Comparison of ENCODE assay signal across 8 mouse cellular contexts in the genomic region with DNA sequence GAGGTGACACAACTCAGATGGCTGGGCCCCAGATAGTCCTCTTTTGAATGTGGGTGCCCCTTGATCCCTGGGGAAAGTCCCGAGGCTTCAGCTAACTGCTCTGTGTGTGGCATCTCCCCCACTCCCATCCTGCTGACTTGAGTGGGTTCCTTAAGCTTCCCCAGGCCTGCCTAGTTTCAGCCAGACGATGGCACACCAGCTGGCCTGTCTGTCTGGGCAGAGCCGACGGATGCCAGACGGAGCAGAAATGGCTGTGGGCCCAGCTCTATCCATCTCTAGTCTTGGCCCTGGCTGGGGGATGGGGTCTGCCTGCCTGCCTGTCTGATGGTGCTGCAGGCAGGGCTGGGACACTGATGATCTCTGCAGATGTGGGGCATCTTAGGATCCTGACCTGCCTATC. TPM values are rescaled to one million over a fixed set of nuclear protein-coding genes. Genes with fewer than 3 reads are reported as not detected.
DNase-seq lines count a peak whose midpoint lies in the region; ATAC-seq and TF ChIP-seq lines count a peak whose summit lies in the region.
"Had no signal": no experiment of that assay in that cellular context is flagged by ENCODE, and none has a peak within 500 bp of the region (broad histone marks: within the 10 kb centered on the region; RNA-seq: fewer than 3 reads in every experiment).

No protein-coding gene starts in this region.

- TF ChIP-seq CTCF in liver, postnatal 0 days (IDR thresholded peaks at IDR 0.05; ENCODE audit: low read depth), result no peak

- H3K27me3 ChIP-seq in hindbrain, embryonic 15.5 days, result no peaks in the 10 kb centered on the region
- no peaks in the 10 kb centered on the region for H3K27me3 ChIP-seq in midbrain, embryonic 16.5 days (ENCODE audit: control insufficient read depth, insufficient read depth, low read depth, low read length)
- no peaks in the 10 kb centered on the region for H3K27me3 ChIP-seq in liver, postnatal 0 days (ENCODE audit: insufficient read depth, low read length)

- H3K27ac ChIP-seq in hindbrain, embryonic 15.5 days (replicated peaks), result peak overlapping the region; percentile 79
- H3K27ac ChIP-seq in midbrain, embryonic 16.5 days (ENCODE audit: low read length), result peak overlapping the region; percentile 51; the same call in 1 of the 2 replicates
- H3K27ac ChIP-seq in liver, postnatal 0 days (ENCODE audit: low read depth), result no peak overlapping the region

- H3K4me3 ChIP-seq in hindbrain, embryonic 15.5 days, result no peak overlapping the region
- H3K4me3 ChIP-seq in midbrain, embryonic 16.5 days (ENCODE audit: low read depth, low read length), result no peak overlapping the region
- H3K4me3 ChIP-seq in liver, postnatal 0 days (ENCODE audit: low read depth, low read length), result no peak overlapping the region

- peaks cover 34% of the 10 kb centered on the region for H3K36me3 ChIP-seq in hindbrain, embryonic 15.5 days
- peaks cover 29% of the 10 kb centered on the region for H3K36me3 ChIP-seq in midbrain, embryonic 16.5 days (ENCODE audit: control insufficient read depth, insufficient read depth, low read length)
- peaks cover 57% of the 10 kb centered on the region for H3K36me3 ChIP-seq in liver, postnatal 0 days (replicated peaks; ENCODE audit: insufficient read depth, low read length)

- DNase-seq in brain, adult 2 months (ENCODE audit: low read depth, low spot score), result peak; percentile 93
- DNase-seq in cerebellum, adult 8-10 months, result peak; percentile 74
- no peak for DNase-seq in kidney, adult 9 months
- DNase-seq in liver, postnatal 0 days, result no peak
- DNase-seq in gastrocnemius, postnatal 4 days (ENCODE audit: low spot score in 2 of 2), result no peak
- DNase-seq: kidney, adult 18-20 months had no signal

- no peak for TF ChIP-seq EP300 in liver, postnatal 0 days (IDR thresholded peaks at IDR 0.05; ENCODE audit: low read depth)

- WGBS in hindbrain, embryonic 15.5 days, result 57% methylated on average over 5 of the region's 5 CpGs
- WGBS in midbrain, embryonic 16.5 days, result 52% methylated on average over 5 of the region's 5 CpGs
- 86% methylated on average over 5 of the region's 5 CpGs for WGBS in liver, postnatal 0 days (ENCODE audit: insufficient replicate concordance)

- H3K9ac ChIP-seq in hindbrain, embryonic 15.5 days, result no peak overlapping the region
- H3K9ac ChIP-seq in midbrain, embryonic 16.5 days (ENCODE audit: low read depth, low read length), result no peak overlapping the region
- no peak overlapping the region for H3K9ac ChIP-seq in liver, postnatal 0 days (replicated peaks)

- peaks cover 35% of the 10 kb centered on the region for H3K4me1 ChIP-seq in hindbrain, embryonic 15.5 days (replicated peaks)
- peaks cover 9% of the 10 kb centered on the region; the same call in 1 of the 2 replicates for H3K4me1 ChIP-seq in midbrain, embryonic 16.5 days (ENCODE audit: control insufficient read depth, insufficient read depth, low read length)
- H3K4me1 ChIP-seq in liver, postnatal 0 days (ENCODE audit: insufficient read depth), result no peaks in the 10 kb centered on the region

- ATAC-seq in hindbrain, embryonic 15.5 days (ENCODE audit: low FRiP score, low read depth), result peak; percentile 13; the same call in 1 of the 2 replicates
- ATAC-seq in midbrain, embryonic 16.5 days, result no peak
- ATAC-seq in liver, postnatal 0 days, result no peak

- H3K4me2 ChIP-seq in hindbrain, embryonic 15.5 days, result no peak overlapping the region
- H3K4me2 ChIP-seq in midbrain, embryonic 16.5 days (ENCODE audit: low read length), result no peak overlapping the region
- H3K4me2 ChIP-seq in liver, postnatal 0 days (ENCODE audit: low read depth, low read length), result no peak overlapping the region

- no peaks in the 10 kb centered on the region for H3K9me3 ChIP-seq in hindbrain, embryonic 15.5 days
- no peaks in the 10 kb centered on the region for H3K9me3 ChIP-seq in midbrain, embryonic 16.5 days (replicated peaks; ENCODE audit: control insufficient read depth, low read length, poor library complexity, severe bottlenecking)
- no peaks in the 10 kb centered on the region for H3K9me3 ChIP-seq in liver, postnatal 0 days (ENCODE audit: low read length)

RNA-seq across cellular contexts. Expression of gene Tmem222, which starts 22.1 kb away (rescaled TPM):
- polyA plus RNA-seq in hindbrain, embryonic 15.5 days (2015; fragmentation: Nextera tagmentation; extraction: Ambion mirVana), result 109 and 121 TPM in 2 replicates
- polyA plus RNA-seq in midbrain, embryonic 16.5 days (2015; fragmentation: Nextera tagmentation; extraction: Ambion mirVana), result 111 and 121 TPM in 2 replicates
- polyA plus RNA-seq in liver, postnatal 0 days (2015; fragmentation: Nextera tagmentation; extraction: Ambion mirVana), result 29.6 and 30.8 TPM in 2 replicates
- total RNA-seq in gastrocnemius, postnatal 4 days (2021), result 10 to 100 TPM; 28.7 to 29.1 TPM

RNA-seq across cellular contexts. Expression of gene Sytl1, which starts 36.8 kb away (rescaled TPM):
- polyA plus RNA-seq in hindbrain, embryonic 15.5 days (2015; fragmentation: Nextera tagmentation; extraction: Ambion mirVana), result 0.32 and 0.35 TPM in 2 replicates
- 0.16 and 0.25 TPM in 2 replicates for polyA plus RNA-seq in midbrain, embryonic 16.5 days (2015; fragmentation: Nextera tagmentation; extraction: Ambion mirVana)
- polyA plus RNA-seq in liver, postnatal 0 days (2015; fragmentation: Nextera tagmentation; extraction: Ambion mirVana), result 1.0 and 1.3 TPM in 2 replicates
- total RNA-seq in gastrocnemius, postnatal 4 days (2021), result 1 to 10 TPM; 1.0 TPM

RNA-seq across cellular contexts. Expression of gene Wdtc1, which starts 53.6 kb away (rescaled TPM):
- 22.7 and 24.0 TPM in 2 replicates for polyA plus RNA-seq in hindbrain, embryonic 15.5 days (2015; fragmentation: Nextera tagmentation; extraction: Ambion mirVana)
- polyA plus RNA-seq in midbrain, embryonic 16.5 days (2015; fragmentation: Nextera tagmentation; extraction: Ambion mirVana), result 20.1 and 20.7 TPM in 2 replicates
- polyA plus RNA-seq in liver, postnatal 0 days (2015; fragmentation: Nextera tagmentation; extraction: Ambion mirVana), result 5.3 and 5.5 TPM in 2 replicates
- 10 to 100 TPM; 43.1 to 45.0 TPM for total RNA-seq in gastrocnemius, postnatal 4 days (2021)

RNA-seq across cellular contexts. Expression of gene Map3k6, which starts 59.1 kb away (rescaled TPM):
- polyA plus RNA-seq in hindbrain, embryonic 15.5 days (2015; fragmentation: Nextera tagmentation; extraction: Ambion mirVana), result 1.8 and 2.2 TPM in 2 replicates
- polyA plus RNA-seq in midbrain, embryonic 16.5 days (2015; fragmentation: Nextera tagmentation; extraction: Ambion mirVana), result 2.8 TPM in 2 replicates
- 1.2 and 1.3 TPM in 2 replicates for polyA plus RNA-seq in liver, postnatal 0 days (2015; fragmentation: Nextera tagmentation; extraction: Ambion mirVana)
- 1 to 10 TPM; 2.3 to 2.6 TPM for total RNA-seq in gastrocnemius, postnatal 4 days (2021)

Comparison
In these comparisons a context has a peak if more than half of its experiments do, and no peak if none do; other contexts are left out.
1. DNase-seq: peak in brain, adult 2 months (single experiment) and cerebellum, adult 8-10 months (single experiment); none in kidney, adult 9 months (single experiment), liver, postnatal 0 days (single experiment) and gastrocnemius, postnatal 4 days (0 of 2).